Mouse (Mus musculus) forebrain, postnatal 0 days (tissue): ENCODE measurements at regions not wholly inside any gene's neighbourhood (a gene's known extent, or its start where the extent isn't known, plus 50 kb on each side); places are given as distances from the start of the nearest gene placed in this dataset.

Experiments used
- ATAC-seq: fragments of 200-750 bp; cut with Nextera tagmentation; 2 replicates; pipeline ENCODE4 v1.8.0; 2017; ENCODE audit warnings: mild to moderate bottlenecking, moderate library complexity
- DNase-seq: peaks from one replicate; pipeline ENCODE4 v3.0.0-alpha.2; 2015
- H3K27ac ChIP-seq: fragments of 300-500 bp; sonication (generic); 2 replicates; pipeline ENCODE4 v1.5.1; 2014; ENCODE audit warnings: low read depth, mild to moderate bottlenecking, antibody characterized with exemption, low read length, moderate library complexity, mixed read lengths
- H3K27me3 ChIP-seq: fragments of 300-500 bp; sonication (generic); 2 replicates; pipeline ENCODE4 v1.6.1; 2014; ENCODE audit warnings: mild to moderate bottlenecking, low read length, mixed read lengths; ENCODE audit not compliant: insufficient read depth
- H3K36me3 ChIP-seq: fragments of 300-500 bp; sonication (generic); 2 replicates; pipeline ENCODE4 v1.6.1; 2014; ENCODE audit warnings: mild to moderate bottlenecking, moderate library complexity; ENCODE audit not compliant: insufficient read depth
- H3K4me1 ChIP-seq: fragments of 300-500 bp; sonication (generic); 2 replicates; pipeline ENCODE4 v1.6.1; 2014; ENCODE audit warnings: antibody characterized with exemption; ENCODE audit not compliant: insufficient read depth
- H3K4me2 ChIP-seq: fragments of 300-500 bp; sonication (generic); 2 replicates; pipeline ENCODE4 v1.6.1; 2014; ENCODE audit warnings: low read depth, mild to moderate bottlenecking, moderate library complexity
- H3K4me3 ChIP-seq: fragments of 300-500 bp; sonication (generic); 2 replicates; pipeline ENCODE4 v1.5.1; 2014; ENCODE audit warnings: low read depth, low read length, mixed read lengths
- H3K9ac ChIP-seq: fragments of 300-500 bp; sonication (generic); 2 replicates; pipeline ENCODE4 v1.6.1; 2014; ENCODE audit warnings: mild to moderate bottlenecking
- H3K9me3 ChIP-seq: fragments of 300-500 bp; sonication (generic); 2 replicates; pipeline ENCODE4 v1.6.1; 2016; ENCODE audit warnings: low read length
- CTCF ChIP-seq: sonication (generic); IDR thresholded peaks from 2 replicates; pipeline ENCODE4 v1.5.1; 2016; ENCODE audit warnings: antibody characterized with exemption, control low read depth, low read depth
- WGBS: fragments of 180-500 bp; shearing (Covaris S2); extraction: QIAGEN DNeasy Blood & Tissue Kit; methylation state at CpG from one replicate; pipeline ENCODE4 v1.1.7; 2014; 5-methylcytosine and 5-hydroxymethylcytosine counted together

GRCm38 (mm10) chr17:68956275-68956674 lies 119.2 kb upstream of the Epb41l3 start:
- Histone ChIP-seq H3K4me3 (no peak overlapping the region), H3K9ac (no peak overlapping the region), H3K9me3 (no peaks in the 10 kb centered on the region), H3K4me2 (no peak overlapping the region), H3K27ac (no peak overlapping the region), H3K27me3 (no peaks in the 10 kb centered on the region), H3K36me3 (no peaks in the 10 kb centered on the region), H3K4me1 (no peaks in the 10 kb centered on the region)
- WGBS = 99% methylated on average over 2 of the region's 2 CpGs
- DNase-seq = no peak
- no peak for TF ChIP-seq CTCF
- ATAC-seq = no peak

DNA sequence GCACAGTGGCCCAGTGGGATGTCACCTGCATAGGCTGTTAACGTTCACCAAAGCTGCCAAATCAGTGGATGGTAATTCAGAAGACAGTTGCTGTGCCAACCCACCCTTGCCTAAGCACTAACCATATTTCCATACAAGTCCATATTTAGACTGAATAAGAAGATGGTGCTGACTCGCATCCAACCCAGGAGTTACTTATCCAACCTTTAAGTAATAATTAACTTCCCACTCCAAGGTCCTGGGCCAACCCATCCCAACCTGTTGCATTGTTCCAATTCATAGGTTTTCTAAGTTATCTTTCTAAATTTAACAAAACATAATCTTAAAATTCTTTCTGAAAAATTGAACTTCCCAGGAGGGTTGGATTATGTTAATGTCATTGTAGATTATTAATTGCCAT lies 114.3 kb upstream of the Epb41l3 start:
- Histone ChIP-seq H3K4me1 (no peaks in the 10 kb centered on the region), H3K4me2 (no peak overlapping the region), H3K4me3 (no peak overlapping the region), H3K9me3 (no peaks in the 10 kb centered on the region), H3K36me3 (no peaks in the 10 kb centered on the region), H3K27ac (no peak overlapping the region), H3K9ac (no peak overlapping the region), H3K27me3 (no peaks in the 10 kb centered on the region)
- 80% methylated on average over 2 of the region's 2 CpGs for WGBS
- ATAC-seq (no peak), DNase-seq (no peak)
- no peak for TF ChIP-seq CTCF

DNA sequence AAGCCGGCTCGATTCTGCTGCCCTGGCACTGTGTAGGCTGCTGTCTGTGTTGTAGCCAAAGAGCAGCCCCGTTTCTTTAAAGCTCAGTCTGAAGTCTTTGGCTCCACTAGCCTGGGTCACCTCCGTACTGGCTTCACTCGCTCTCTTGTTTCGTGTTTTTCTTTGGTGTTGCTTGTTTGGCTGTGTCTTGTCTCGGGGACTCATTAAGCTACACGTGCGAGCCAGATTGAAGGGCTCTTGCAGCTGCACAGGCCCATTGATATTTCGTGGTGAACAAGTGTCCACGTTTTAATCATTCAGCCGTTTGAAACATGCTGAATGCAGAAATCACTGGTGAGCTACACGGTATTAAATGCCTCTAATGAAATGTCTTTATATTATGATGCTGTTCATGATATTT lies 99.9 kb upstream of the Epb41l3 start:
- Histone ChIP-seq H3K9ac (no peak overlapping the region), H3K27ac (no peak overlapping the region), H3K36me3 (no peaks in the 10 kb centered on the region), H3K4me1 (no peaks in the 10 kb centered on the region), H3K4me3 (no peak overlapping the region), H3K4me2 (no peak overlapping the region), H3K9me3 (no peaks in the 10 kb centered on the region), H3K27me3 (no peaks in the 10 kb centered on the region)
- peak; percentile 5 for DNase-seq
- ATAC-seq = peak; percentile 32; the same call in 1 of the 2 replicates
- WGBS = 61% methylated on average over 13 of the region's 13 CpGs
- no peak for TF ChIP-seq CTCF

DNA sequence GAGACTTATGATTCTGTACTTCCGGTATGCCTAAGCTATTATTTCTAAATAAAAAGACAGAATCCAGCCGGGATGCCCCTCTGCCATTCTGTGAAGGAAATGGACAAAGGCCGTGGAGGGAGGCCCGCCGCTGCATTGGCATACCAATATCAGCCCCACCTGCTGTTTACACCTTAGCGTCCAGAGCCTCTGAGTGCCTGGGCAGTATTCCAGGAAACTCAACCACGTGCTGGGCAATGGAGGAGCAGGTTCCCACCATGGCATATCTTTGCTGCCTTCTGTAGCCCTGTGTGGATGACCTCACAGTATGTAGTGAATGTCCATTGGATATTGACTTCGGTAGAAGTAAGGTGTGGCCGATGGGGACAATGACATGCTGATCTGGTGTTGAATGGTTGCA lies 97.3 kb upstream of the Epb41l3 start:
- Histone ChIP-seq H3K4me1 (no peaks in the 10 kb centered on the region), H3K4me3 (no peak overlapping the region), H3K27me3 (no peaks in the 10 kb centered on the region), H3K36me3 (no peaks in the 10 kb centered on the region), H3K27ac (no peak overlapping the region), H3K4me2 (no peak overlapping the region), H3K9me3 (no peaks in the 10 kb centered on the region), H3K9ac (no peak overlapping the region)
- DNase-seq (no peak), ATAC-seq (no peak)
- TF ChIP-seq CTCF = no peak
- 77% methylated on average over 9 of the region's 9 CpGs for WGBS

DNA sequence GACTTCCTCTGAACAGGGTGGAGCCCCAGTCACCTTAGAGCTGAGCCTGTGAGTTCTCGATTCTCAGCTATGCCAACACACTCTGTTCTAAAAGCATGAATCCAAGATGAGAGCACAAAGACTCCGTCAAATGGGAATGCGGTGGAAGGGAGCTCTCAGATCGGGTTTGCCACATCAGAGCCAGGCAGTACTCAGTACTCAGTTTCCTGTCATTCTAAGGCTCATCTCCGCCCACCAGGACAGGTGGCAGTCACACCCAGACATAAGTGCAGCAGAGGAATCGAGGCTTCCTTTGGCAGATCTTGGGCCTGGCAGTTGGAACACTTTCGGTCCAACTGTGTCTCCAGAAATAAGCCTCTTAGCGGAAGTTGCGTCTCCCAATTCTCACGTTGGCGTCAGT lies 94.4 kb upstream of the Epb41l3 start:
- TF ChIP-seq CTCF = no peak
- no peaks in the 10 kb centered on the region for H3K4me1 ChIP-seq
- 72% methylated on average over 11 of the region's 11 CpGs for WGBS
- H3K4me3 ChIP-seq = no peak overlapping the region
- ATAC-seq (no peak; the same call in 1 of the 2 replicates), DNase-seq (peak; percentile 47)
- no peak overlapping the region for H3K4me2 ChIP-seq
- H3K9me3 ChIP-seq = no peaks in the 10 kb centered on the region
- no peaks in the 10 kb centered on the region for H3K36me3 ChIP-seq
- H3K27me3 ChIP-seq = no peaks in the 10 kb centered on the region
- no peak overlapping the region for H3K9ac ChIP-seq
- H3K27ac ChIP-seq = no peak overlapping the region

GRCm38 (mm10) chr17:68982094-68982493 lies 93.4 kb upstream of the Epb41l3 start:
- H3K4me2 ChIP-seq = no peak overlapping the region
- no peaks in the 10 kb centered on the region for H3K9me3 ChIP-seq
- ATAC-seq = no peak
- no peak overlapping the region for H3K9ac ChIP-seq
- H3K4me3 ChIP-seq = no peak overlapping the region
- no peaks in the 10 kb centered on the region for H3K4me1 ChIP-seq
- DNase-seq = no peak
- no peak overlapping the region for H3K27ac ChIP-seq
- whole genome bisulfite sequencing = 96% methylated on average over 6 of the region's 6 CpGs
- H3K36me3 ChIP-seq = no peaks in the 10 kb centered on the region
- H3K27me3 ChIP-seq = no peaks in the 10 kb centered on the region
- no peak for TF ChIP-seq CTCF

- no peak; the same call in 1 of the 2 replicates for ATAC-seq
- H3K27ac ChIP-seq = no peak overlapping the region
- H3K27me3 ChIP-seq = no peaks in the 10 kb centered on the region
- WGBS = 72% methylated on average over 3 of the region's 3 CpGs
- H3K36me3 ChIP-seq = no peaks in the 10 kb centered on the region
- no peaks in the 10 kb centered on the region for H3K9me3 ChIP-seq
- no peak overlapping the region for H3K9ac ChIP-seq
- H3K4me3 ChIP-seq = no peak overlapping the region
- no peak for TF ChIP-seq CTCF
- DNase-seq = no peak
- H3K4me2 ChIP-seq = no peak overlapping the region
- H3K4me1 ChIP-seq = no peaks in the 10 kb centered on the region
These were observed 75.6 kb upstream of the Epb41l3 start for GRCm38 (mm10) chr17:68999913-69000312.

DNA sequence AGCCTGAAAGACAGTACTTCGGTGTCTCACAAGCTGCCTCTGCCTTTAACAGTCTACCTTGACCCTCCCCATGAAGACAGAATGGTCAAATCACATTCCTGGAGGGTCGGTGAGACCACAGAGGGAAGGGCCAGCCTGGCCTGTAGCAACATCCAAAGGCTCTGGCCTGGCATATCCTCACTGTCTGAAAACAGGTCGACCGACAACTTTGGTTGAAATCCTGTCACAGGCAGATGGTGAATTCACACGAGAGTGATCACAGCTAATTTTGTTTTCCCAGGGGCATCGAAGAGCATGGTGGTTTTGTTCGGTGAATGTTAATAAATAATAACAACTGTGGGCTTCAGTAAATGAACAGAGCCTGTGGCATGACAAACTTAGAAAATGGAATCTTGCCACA lies 71.4 kb upstream of the Epb41l3 start:
- no peak overlapping the region for H3K9ac ChIP-seq
- no peak overlapping the region for H3K27ac ChIP-seq
- DNase-seq (no peak), ATAC-seq (no peak)
- H3K27me3 ChIP-seq = no peaks in the 10 kb centered on the region
- H3K4me1 ChIP-seq = no peaks in the 10 kb centered on the region
- no peak overlapping the region for H3K4me2 ChIP-seq
- no peaks in the 10 kb centered on the region for H3K9me3 ChIP-seq
- H3K36me3 ChIP-seq = no peaks in the 10 kb centered on the region
- 44% methylated on average over 7 of the region's 7 CpGs for WGBS
- H3K4me3 ChIP-seq = no peak overlapping the region
- TF ChIP-seq CTCF = no peak
